Mouse (Mus musculus) embryonic facial prominence, embryonic 15.5 days (tissue): ENCODE data around the gene Gm18596. TPM values are rescaled to one million over a fixed set of nuclear protein-coding genes. Genes with fewer than 3 reads are reported as not detected.

Source experiments
- ATAC-seq: fragments of 200-750 bp; cut with Nextera tagmentation; 2 replicates; pipeline ENCODE4 v1.8.0; 2017; ENCODE audit warnings: low read depth, moderate TSS enrichment; ENCODE audit not compliant: insufficient number of reproducible peaks, low FRiP score, low TSS enrichment
- H3K27ac ChIP-seq: fragments of 300-500 bp; sonication (generic); replicated peaks from 2 replicates; pipeline ENCODE4 v1.5.1; 2015; ENCODE audit warnings: mild to moderate bottlenecking, inconsistent platforms
- H3K27me3 ChIP-seq: fragments of 300-500 bp; sonication (generic); 2 replicates; pipeline ENCODE4 v1.6.1; 2015; ENCODE audit warnings: inconsistent platforms
- H3K36me3 ChIP-seq: fragments of 300-500 bp; sonication (generic); 2 replicates; pipeline ENCODE4 v1.6.1; 2015; ENCODE audit warnings: mild to moderate bottlenecking, inconsistent platforms
- H3K4me1 ChIP-seq: fragments of 300-500 bp; sonication (generic); 2 replicates; pipeline ENCODE4 v1.6.1; 2015; ENCODE audit warnings: inconsistent platforms
- H3K4me2 ChIP-seq: fragments of 300-500 bp; sonication (generic); replicated peaks from 2 replicates; pipeline ENCODE4 v1.6.1; 2015; ENCODE audit warnings: mild to moderate bottlenecking, inconsistent platforms
- H3K4me3 ChIP-seq: fragments of 300-500 bp; sonication (generic); replicated peaks from 2 replicates; pipeline ENCODE4 v1.5.1; 2015; ENCODE audit warnings: mild to moderate bottlenecking, inconsistent platforms
- H3K9ac ChIP-seq: fragments of 300-500 bp; sonication (generic); 2 replicates; pipeline ENCODE4 v1.6.1; 2015; ENCODE audit warnings: inconsistent platforms
- H3K9me3 ChIP-seq: fragments of 300-500 bp; sonication (generic); replicated peaks from 2 replicates; pipeline ENCODE4 v1.6.1; 2016; ENCODE audit warnings: inconsistent platforms
- WGBS: fragments of 180-500 bp; shearing (Covaris S2); methylation state at CpG from one replicate; pipeline ENCODE4 v1.1.7; 2015; 5-methylcytosine and 5-hydroxymethylcytosine counted together
- polyA plus RNA-seq: library from polyadenylated mRNA; unstranded; fragments of >200 nt; fragmentation: Nextera tagmentation; extraction: Ambion mirVana; gene quantifications from 2 replicates; pipeline ENCODE4 v1.2.1, GENCODE M21; 2015

The Gm18596 gene
- polyA plus RNA-seq, 1 experiment from 2014 or later, result 1.5 TPM

GRCm38 (mm10) chr10:77709831-77710230, 32.6 kb downstream of the Gm18596 start:
- no peak overlapping the region for H3K4me3 ChIP-seq
- ATAC-seq, result no peak
- no peak overlapping the region for H3K9ac ChIP-seq
- H3K36me3 ChIP-seq, result no peaks in the 10 kb centered on the region
- H3K27me3 ChIP-seq, result no peaks in the 10 kb centered on the region
- no peaks in the 10 kb centered on the region for H3K9me3 ChIP-seq
- H3K4me1 ChIP-seq, result no peaks in the 10 kb centered on the region
- H3K27ac ChIP-seq, result no peak overlapping the region
- WGBS, result 59% methylated on average over 3 of the region's 3 CpGs
- no peak overlapping the region for H3K4me2 ChIP-seq

GRCm38 (mm10) chr10:77706326-77706725, 36.1 kb downstream of the Gm18596 start, which contains the start of gene Gm10272:
TSS of gene Gm10272 (plus strand) at chr10:77706626.
- 96% methylated on average over 1 of the region's 1 CpGs for WGBS
- Histone ChIP-seq H3K36me3 (no peaks in the 10 kb centered on the region), H3K9ac (no peak within 1 kb of the TSS), H3K4me3 (no peak within 1 kb of the TSS), H3K9me3 (no peaks in the 10 kb centered on the region), H3K4me2 (no peak within 1 kb of the TSS), H3K4me1 (no peaks in the 10 kb centered on the region), H3K27me3 (no peaks in the 10 kb centered on the region), H3K27ac (no peak within 1 kb of the TSS)
- no peak for ATAC-seq

- WGBS, result 37% methylated on average over 4 of the region's 4 CpGs
- H3K36me3 ChIP-seq, result no peaks in the 10 kb centered on the region
Observed at GRCm38 (mm10) chr10:77697133-77697532, 45.3 kb downstream of the Gm18596 start, which contains the start of gene Gm9508. TSS of gene Gm9508 (minus strand) at chr10:77697233.

More at GRCm38 (mm10) chr10:77697133-77697532, 45.3 kb downstream of the Gm18596 start, which contains the start of gene Gm9508:
- Histone ChIP-seq H3K27me3 (no peaks in the 10 kb centered on the region), H3K4me2 (no peak within 1 kb of the TSS), H3K9ac (no peak within 1 kb of the TSS), H3K9me3 (0 out of 2 replicates have a peak, but pooled peaks cover 5% of the 10 kb centered on the region), H3K4me3 (no peak within 1 kb of the TSS), H3K4me1 (no peaks in the 10 kb centered on the region), H3K27ac (no peak within 1 kb of the TSS)
- no peak for ATAC-seq

Other genes starting within 250 kb of the Gm18596 start
- 37.5 and 38.8 TPM in 2 replicates for gene Fam207a, start 226.9 kb downstream of the Gm18596 start, polyA plus RNA-seq
- 2.8 and 3.3 TPM in 2 replicates for gene Itgb2, start 212.4 kb downstream of the Gm18596 start, polyA plus RNA-seq
- 135 and 136 TPM in 2 replicates for gene Pttg1ip, start 160.9 kb downstream of the Gm18596 start, polyA plus RNA-seq
- gene Sumo3, start 136.5 kb downstream of the Gm18596 start, polyA plus RNA-seq, result 323 and 339 TPM in 2 replicates
- gene Gm49325, start 136.4 kb downstream of the Gm18596 start, polyA plus RNA-seq, result 3.1 TPM in 1 of 2 replicates, not detected in the other
- 92.2 and 102 TPM in 2 replicates for gene Ube2g2, start 120.4 kb downstream of the Gm18596 start, polyA plus RNA-seq
- 3.3 and 3.4 TPM in 2 replicates for gene Tspear, start 56.1 kb downstream of the Gm18596 start, polyA plus RNA-seq
- 0.60 and 0.85 TPM in 2 replicates for gene Gm19402, start 51.9 kb downstream of the Gm18596 start, polyA plus RNA-seq
- gene Gm9508, start 45.4 kb downstream of the Gm18596 start, polyA plus RNA-seq, result 1.0 and 1.9 TPM in 2 replicates
- 0.59 TPM in 1 of 2 replicates, not detected in the other for gene Gm10272, start 36.0 kb downstream of the Gm18596 start, polyA plus RNA-seq
- 2.2 and 2.8 TPM in 2 replicates for gene Gm10024, start 31.2 kb downstream of the Gm18596 start, polyA plus RNA-seq
- 0.56 and 1.5 TPM in 2 replicates for gene Gm10142, start 26.8 kb downstream of the Gm18596 start, polyA plus RNA-seq
- 1.1 and 1.8 TPM in 2 replicates for gene Krtap12-1, start 22.0 kb downstream of the Gm18596 start, polyA plus RNA-seq
- 0.75 and 1.2 TPM in 2 replicates for gene Gm10100, start 16.2 kb downstream of the Gm18596 start, polyA plus RNA-seq
- gene Gm9736, start 8.7 kb upstream of the Gm18596 start, polyA plus RNA-seq, result 1.5 and 1.9 TPM in 2 replicates
- 0.41 and 0.77 TPM in 2 replicates for gene Gm3233, start 17.0 kb upstream of the Gm18596 start, polyA plus RNA-seq
- gene Gm3238, start 28.7 kb upstream of the Gm18596 start, polyA plus RNA-seq, result 0.92 TPM in 1 of 2 replicates, not detected in the other
- gene Gm7138, start 34.3 kb upstream of the Gm18596 start, polyA plus RNA-seq, result 1.3 and 1.7 TPM in 2 replicates
- gene Gm3250, start 39.9 kb upstream of the Gm18596 start, polyA plus RNA-seq, result not detected in 2 replicates
- 0.54 TPM in 1 of 2 replicates, not detected in the other for gene Gm7137, start 45.6 kb upstream of the Gm18596 start, polyA plus RNA-seq
- 0.91 and 1.0 TPM in 2 replicates for gene Gm9639, start 52.4 kb upstream of the Gm18596 start, polyA plus RNA-seq
- gene Gm19668, start 56.5 kb upstream of the Gm18596 start, polyA plus RNA-seq, result 0.24 and 0.55 TPM in 2 replicates
- gene Gm9507, start 69.2 kb upstream of the Gm18596 start, polyA plus RNA-seq, result 2.0 and 2.1 TPM in 2 replicates
- gene Gm2696, start 72.0 kb upstream of the Gm18596 start, polyA plus RNA-seq, result 2.8 and 3.4 TPM in 2 replicates
- 2.6 and 5.3 TPM in 2 replicates for gene Krtap10-4, start 84.5 kb upstream of the Gm18596 start, polyA plus RNA-seq
- gene Krtap10-10, start 93.3 kb upstream of the Gm18596 start, polyA plus RNA-seq, result 2.9 and 3.8 TPM in 2 replicates
- gene Gm36176, start 104.2 kb upstream of the Gm18596 start, polyA plus RNA-seq, result 0.73 and 0.88 TPM in 2 replicates
- 3.0 and 3.4 TPM in 2 replicates for gene Gm10318, start 110.2 kb upstream of the Gm18596 start, polyA plus RNA-seq
- gene Gm3285, start 119.3 kb upstream of the Gm18596 start, polyA plus RNA-seq, result 2.4 and 3.3 TPM in 2 replicates
- gene Lrrc3, start 159.9 kb upstream of the Gm18596 start, polyA plus RNA-seq, result 4.3 and 5.0 TPM in 2 replicates
- gene Trpm2, start 227.9 kb upstream of the Gm18596 start, polyA plus RNA-seq, result 0.60 and 0.79 TPM in 2 replicates
- 31.0 and 32.7 TPM in 2 replicates for gene 1810043G02Rik, start 235.9 kb upstream of the Gm18596 start, polyA plus RNA-seq